Comparison of ENCODE assay signal across 19 mouse cellular contexts in genomic region chr9:51290980-51291379, GRCm38 (mm10). TPM values are rescaled to one million over a fixed set of nuclear protein-coding genes. Genes with fewer than 3 reads are reported as not detected.
"Had no signal": no experiment of that assay in that cellular context is flagged by ENCODE, and none has a peak within 500 bp of the region (broad histone marks: within the 10 kb centered on the region; RNA-seq: fewer than 3 reads in every experiment).

No protein-coding gene starts in this region.

- H3K9ac ChIP-seq: neural tube, embryonic 12.5 days; neural tube, embryonic 13.5 days; neural tube, embryonic 15.5 days; stomach, embryonic 15.5 days had no signal

- H3K9me3 ChIP-seq: neural tube, embryonic 12.5 days; neural tube, embryonic 13.5 days; neural tube, embryonic 15.5 days; stomach, embryonic 15.5 days had no signal

- H3K27ac ChIP-seq: neural tube, embryonic 12.5 days; neural tube, embryonic 13.5 days; neural tube, embryonic 15.5 days; stomach, embryonic 15.5 days had no signal

- H3K27me3 ChIP-seq: neural tube, embryonic 12.5 days; neural tube, embryonic 13.5 days; neural tube, embryonic 15.5 days; stomach, embryonic 15.5 days had no signal

- H3K4me2 ChIP-seq: neural tube, embryonic 12.5 days; neural tube, embryonic 13.5 days; neural tube, embryonic 15.5 days; stomach, embryonic 15.5 days had no signal

- DNase-seq: retina, postnatal 1 day; right cerebral cortex, adult 18-20 months; right cerebral cortex, postnatal 14 days; right cerebral cortex, postnatal 25 days; right cerebral cortex, postnatal 4 days; spleen, adult 18-20 months; thymus, adult 18-20 months; thymus, adult 2 months; thymus, postnatal 14 days; thymus, postnatal 25 days; thymus, postnatal 36 days; thymus, postnatal 4 days had no signal

- H3K36me3 ChIP-seq: neural tube, embryonic 12.5 days; neural tube, embryonic 13.5 days; neural tube, embryonic 15.5 days; stomach, embryonic 15.5 days had no signal

- H3K4me1 ChIP-seq: neural tube, embryonic 12.5 days; neural tube, embryonic 15.5 days; stomach, embryonic 15.5 days had no signal

- H3K4me3 ChIP-seq: neural tube, embryonic 12.5 days; neural tube, embryonic 13.5 days; neural tube, embryonic 15.5 days; stomach, embryonic 15.5 days had no signal

RNA-seq across cellular contexts. Expression of gene Colca2, which starts 12.6 kb away (rescaled TPM):
- total RNA-seq: neutrophil, adult 5-6 weeks had no signal

RNA-seq across cellular contexts. Expression of gene 1810046K07Rik, which starts 37.7 kb away (rescaled TPM):
- total RNA-seq: neutrophil, adult 5-6 weeks had no signal
- polyA plus RNA-seq: neural tube, embryonic 12.5 days; neural tube, embryonic 13.5 days; neural tube, embryonic 14.5 days; neural tube, embryonic 15.5 days; urinary bladder, adult 2 months had no signal
